ENCODE assay signal across 15 mouse cellular contexts in genomic region chr11:121282911-121283310, GRCm38 (mm10). TPM values are rescaled to one million over a fixed set of nuclear protein-coding genes. Genes with fewer than 3 reads are reported as not detected.
A peak's percentile ranks its signal among the peaks of the same experiment; 100 is the strongest.
DNase-seq lines count a peak whose midpoint lies in the region; ATAC-seq lines count a peak whose summit lies in the region.
"Had no signal": no experiment of that assay in that cellular context is flagged by ENCODE, and none has a peak within 500 bp of the region (broad histone marks: within the 10 kb centered on the region; RNA-seq: fewer than 3 reads in every experiment).

No protein-coding gene starts in this region.

- WGBS in heart, embryonic 16.5 days: 39% methylated on average over 6 of the region's 6 CpGs
- 17% methylated on average over 6 of the region's 6 CpGs for WGBS in liver, embryonic 16.5 days (ENCODE audit: insufficient replicate concordance)
- WGBS in hindbrain, embryonic 13.5 days: 90% methylated on average over 6 of the region's 6 CpGs

- no peaks in the 10 kb centered on the region for H3K27me3 ChIP-seq in heart, embryonic 16.5 days (ENCODE audit: control insufficient read depth, insufficient read depth, low read length)
- H3K27me3 ChIP-seq in liver, embryonic 16.5 days (ENCODE audit: control insufficient read depth, insufficient read depth, low read depth, low read length): no peaks in the 10 kb centered on the region
- H3K27me3 ChIP-seq in hindbrain, embryonic 13.5 days: no peaks in the 10 kb centered on the region
- H3K27me3 ChIP-seq: neural tube, embryonic 15.5 days had no signal

- H3K36me3 ChIP-seq in heart, embryonic 16.5 days (ENCODE audit: control insufficient read depth, insufficient read depth): peaks cover 20% of the 10 kb centered on the region
- peaks cover 21% of the 10 kb centered on the region for H3K36me3 ChIP-seq in liver, embryonic 16.5 days (ENCODE audit: control insufficient read depth, insufficient read depth)
- H3K36me3 ChIP-seq in hindbrain, embryonic 13.5 days: peaks cover 30% of the 10 kb centered on the region

- peak overlapping the region; percentile 83 for H3K27ac ChIP-seq in heart, embryonic 16.5 days (ENCODE audit: low read length)
- no peak overlapping the region for H3K27ac ChIP-seq in liver, embryonic 16.5 days (ENCODE audit: low read length)
- no peak overlapping the region for H3K27ac ChIP-seq in hindbrain, embryonic 13.5 days
- H3K27ac ChIP-seq: hindbrain, embryonic 10.5 days; neural tube, embryonic 15.5 days had no signal

- DNase-seq in heart, adult 8-10 months (ENCODE audit: low spot score): no peak
- DNase-seq in MEL-GATA-1-ER (ENCODE audit: extremely low read depth, low read depth) (peak; percentile 50), adipocyte (ENCODE audit: low spot score) (peak; percentile 36)
- DNase-seq in right cerebral cortex, adult 2 months (ENCODE audit: low spot score in 2 of 2): no peak
- DNase-seq: cerebellum, postnatal 25 days; gastrocnemius, postnatal 14 days; kidney, postnatal 10 days; layer of hippocampus, adult 9-11 months; thymus, postnatal 25 days had no signal

- no peak overlapping the region for H3K4me3 ChIP-seq in heart, embryonic 16.5 days (ENCODE audit: low read length)
- H3K4me3 ChIP-seq in liver, embryonic 16.5 days (ENCODE audit: low read depth, low read length): no peak overlapping the region
- H3K4me3 ChIP-seq in hindbrain, embryonic 13.5 days: no peak overlapping the region
- H3K4me3 ChIP-seq: hindbrain, embryonic 10.5 days; neural tube, embryonic 15.5 days had no signal

- peak; percentile 83 for ATAC-seq in heart, embryonic 16.5 days (replicated peaks; ENCODE audit: extremely low read depth, insufficient read depth, low FRiP score)
- peak; percentile 49 for ATAC-seq in liver, embryonic 16.5 days (ENCODE audit: low read depth)
- no peak for ATAC-seq in hindbrain, embryonic 13.5 days (ENCODE audit: low FRiP score)
- ATAC-seq: forebrain, embryonic 16.5 days had no signal

- H3K4me2 ChIP-seq in heart, embryonic 16.5 days (ENCODE audit: low read depth, low read length): peak overlapping the region; percentile 52
- no peak overlapping the region for H3K4me2 ChIP-seq in liver, embryonic 16.5 days (ENCODE audit: low read depth, low read length)
- no peak overlapping the region for H3K4me2 ChIP-seq in hindbrain, embryonic 13.5 days
- H3K4me2 ChIP-seq: neural tube, embryonic 15.5 days had no signal

- peaks cover 34% of the 10 kb centered on the region for H3K4me1 ChIP-seq in heart, embryonic 16.5 days (ENCODE audit: control insufficient read depth, insufficient read depth, low read length)
- peaks cover 10% of the 10 kb centered on the region for H3K4me1 ChIP-seq in liver, embryonic 16.5 days (ENCODE audit: control insufficient read depth, low read depth, low read length)
- peaks cover 6% of the 10 kb centered on the region; the same call in 1 of the 2 replicates for H3K4me1 ChIP-seq in hindbrain, embryonic 13.5 days (replicated peaks)
- H3K4me1 ChIP-seq: hindbrain, embryonic 10.5 days had no signal

- H3K9me3 ChIP-seq in heart, embryonic 16.5 days (replicated peaks; ENCODE audit: control insufficient read depth, low read length): no peaks in the 10 kb centered on the region
- no peaks in the 10 kb centered on the region for H3K9me3 ChIP-seq in liver, embryonic 16.5 days (replicated peaks; ENCODE audit: control insufficient read depth, low read length)
- H3K9me3 ChIP-seq in hindbrain, embryonic 13.5 days: no peaks in the 10 kb centered on the region
- H3K9me3 ChIP-seq: hindbrain, embryonic 10.5 days; neural tube, embryonic 15.5 days had no signal

- peak overlapping the region; percentile 16 for H3K9ac ChIP-seq in heart, embryonic 16.5 days (ENCODE audit: low read length)
- no peak overlapping the region for H3K9ac ChIP-seq in liver, embryonic 16.5 days (ENCODE audit: low read depth, low read length)
- no peak overlapping the region for H3K9ac ChIP-seq in hindbrain, embryonic 13.5 days
- H3K9ac ChIP-seq: neural tube, embryonic 15.5 days had no signal

RNA-seq across cellular contexts. Expression of gene Foxk2, which starts 23.1 kb away (rescaled TPM):
- 4.6 and 6.4 TPM in 2 replicates for polyA plus RNA-seq in heart, embryonic 16.5 days (2015; fragmentation: Nextera tagmentation; extraction: Ambion mirVana)
- total RNA-seq in heart, adult 8-10 months (2022): 10 to 100 TPM; 16.2 to 23.1 (median 18.9) TPM
- polyA plus RNA-seq in liver, embryonic 16.5 days (2015; fragmentation: Nextera tagmentation; extraction: Ambion mirVana): 2.1 and 2.3 TPM in 2 replicates
- 12.1 and 12.2 TPM in 2 replicates for polyA plus RNA-seq in hindbrain, embryonic 13.5 days (2015; fragmentation: Nextera tagmentation; extraction: Ambion mirVana)

RNA-seq across cellular contexts. Expression of gene Narf, which starts 45.9 kb away (rescaled TPM):
- polyA plus RNA-seq in heart, embryonic 16.5 days (2015; fragmentation: Nextera tagmentation; extraction: Ambion mirVana): 64.9 and 68.4 TPM in 2 replicates
- 100 to 1,000 TPM in 1 of 4 experiments, 10 to 100 TPM in 3; 81.7 to 123 (median 97.8) TPM for total RNA-seq in heart, adult 8-10 months (2022)
- 118 and 119 TPM in 2 replicates for polyA plus RNA-seq in liver, embryonic 16.5 days (2015; fragmentation: Nextera tagmentation; extraction: Ambion mirVana)
- 94.8 and 95.5 TPM in 2 replicates for polyA plus RNA-seq in hindbrain, embryonic 13.5 days (2015; fragmentation: Nextera tagmentation; extraction: Ambion mirVana)

RNA-seq across cellular contexts. Expression of gene Cybc1, which starts 53.8 kb away (rescaled TPM):
- polyA plus RNA-seq in heart, embryonic 16.5 days (2015; fragmentation: Nextera tagmentation; extraction: Ambion mirVana): 24.5 and 27.1 TPM in 2 replicates
- 1 to 10 TPM; 6.7 to 8.1 (median 7.4) TPM for total RNA-seq in heart, adult 8-10 months (2022)
- polyA plus RNA-seq in liver, embryonic 16.5 days (2015; fragmentation: Nextera tagmentation; extraction: Ambion mirVana): 20.2 and 21.1 TPM in 2 replicates
- polyA plus RNA-seq in hindbrain, embryonic 13.5 days (2015; fragmentation: Nextera tagmentation; extraction: Ambion mirVana): 39.3 and 42.2 TPM in 2 replicates

Comparison
In these comparisons a context has a peak if more than half of its experiments do, and no peak if none do; other contexts are left out.
1. DNase-seq: peak in MEL-GATA-1-ER (single experiment) and adipocyte (single experiment); none in heart, adult 8-10 months (single experiment) and right cerebral cortex, adult 2 months (0 of 2).